Mouse (Mus musculus) heart, postnatal 0 days (tissue): ENCODE results near the gene Itprip.

ENCODE experiments used
- CTCF ChIP-seq: IDR thresholded peaks from 2 replicates; pipeline ENCODE4 v1.5.1; 2016; ENCODE audit warnings: antibody characterized with exemption, control low read depth, low read depth
- EP300 ChIP-seq: IDR thresholded peaks from 2 replicates; pipeline ENCODE4 v1.6.1; 2016; ENCODE audit warnings: antibody characterized with exemption, low read depth

GRCm38 (mm10) chr19:47939361-47939760 lies 20.3 kb upstream of the Itprip start:
- no peak for TF ChIP-seq EP300
- no peak for TF ChIP-seq CTCF
